ENCODE assay signal across 17 mouse cellular contexts in genomic region chr12:107356974-107357373, GRCm38 (mm10).
"Had no signal": no experiment of that assay in that cellular context is flagged by ENCODE, and none has a peak within 500 bp of the region (broad histone marks: within the 10 kb centered on the region; RNA-seq: fewer than 3 reads in every experiment).

No protein-coding gene starts in this region.

- H3K27me3 ChIP-seq: intestine, embryonic 15.5 days; kidney, embryonic 15.5 days; limb, embryonic 15.5 days; midbrain, embryonic 13.5 days had no signal

- DNase-seq: kidney, adult 11 months; kidney, adult 8-10 months; kidney, postnatal 10 days; kidney, postnatal 36 days; left cerebral cortex, postnatal 4 days; liver, postnatal 0 days; lung, postnatal 10 days; right cerebral cortex, postnatal 4 days; thymus, postnatal 4 days had no signal

- H3K36me3 ChIP-seq: intestine, embryonic 15.5 days; kidney, embryonic 15.5 days; limb, embryonic 12.5 days; limb, embryonic 15.5 days; midbrain, embryonic 13.5 days had no signal

- H3K27ac ChIP-seq: intestine, embryonic 15.5 days; kidney, embryonic 15.5 days; limb, embryonic 12.5 days; limb, embryonic 15.5 days; liver, embryonic 14.5 days; macrophage; midbrain, embryonic 13.5 days; stomach, postnatal 0 days had no signal

- H3K4me3 ChIP-seq: intestine, embryonic 15.5 days; kidney, embryonic 15.5 days; limb, embryonic 12.5 days; limb, embryonic 15.5 days; midbrain, embryonic 13.5 days had no signal

- ATAC-seq: intestine, embryonic 15.5 days; liver, postnatal 0 days; midbrain, embryonic 13.5 days had no signal

- H3K4me1 ChIP-seq: intestine, embryonic 15.5 days; kidney, embryonic 15.5 days; limb, embryonic 12.5 days; limb, embryonic 15.5 days had no signal
